Mouse (Mus musculus): ENCODE measurements at regions not wholly inside any gene's neighbourhood (a gene's known extent, or its start where the extent isn't known, plus 50 kb on each side); places are given as distances from the start of the nearest gene placed in this dataset.

DNA sequence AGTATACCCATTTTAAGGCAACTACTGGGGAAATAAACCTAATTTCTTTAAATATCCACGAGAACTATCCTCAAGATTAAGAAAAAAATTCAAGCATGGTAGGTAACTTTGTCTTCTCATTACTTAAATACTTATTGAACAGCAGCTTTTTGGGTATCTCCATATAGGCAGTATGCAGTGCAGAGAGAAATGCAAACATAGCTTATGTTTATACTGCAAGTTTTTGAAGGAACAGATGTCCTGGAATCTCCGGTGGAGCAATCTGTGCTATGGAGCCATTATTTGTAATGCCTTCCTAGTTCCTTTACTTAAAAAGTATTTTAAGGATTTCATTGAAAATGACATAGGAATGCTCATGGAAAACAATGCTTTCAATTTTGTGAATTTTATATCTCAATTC, 91.7 kb upstream of the Adgrb3 start:
- DNase-seq: no peak

DNA sequence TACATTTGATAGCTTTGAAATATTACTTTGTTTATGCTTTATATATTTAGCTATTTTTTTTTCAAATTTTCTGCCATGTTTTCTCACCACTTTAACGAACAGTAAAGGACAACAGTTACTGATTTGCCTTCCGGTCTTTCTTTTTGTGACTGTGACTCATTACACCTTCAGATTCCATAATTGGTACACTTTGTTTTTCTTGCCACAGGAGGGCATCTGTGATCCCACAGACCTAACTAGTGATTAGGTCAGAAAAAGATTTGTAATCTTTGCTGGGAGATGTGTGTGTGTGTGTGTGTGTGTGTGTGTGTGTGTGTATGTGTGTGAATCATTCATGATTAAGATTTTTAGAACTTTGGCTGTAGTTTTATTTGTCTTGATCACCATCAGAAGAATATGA, 64.7 kb upstream of the Adgrb3 start:
- DNase-seq: peak; percentile 25

DNA sequence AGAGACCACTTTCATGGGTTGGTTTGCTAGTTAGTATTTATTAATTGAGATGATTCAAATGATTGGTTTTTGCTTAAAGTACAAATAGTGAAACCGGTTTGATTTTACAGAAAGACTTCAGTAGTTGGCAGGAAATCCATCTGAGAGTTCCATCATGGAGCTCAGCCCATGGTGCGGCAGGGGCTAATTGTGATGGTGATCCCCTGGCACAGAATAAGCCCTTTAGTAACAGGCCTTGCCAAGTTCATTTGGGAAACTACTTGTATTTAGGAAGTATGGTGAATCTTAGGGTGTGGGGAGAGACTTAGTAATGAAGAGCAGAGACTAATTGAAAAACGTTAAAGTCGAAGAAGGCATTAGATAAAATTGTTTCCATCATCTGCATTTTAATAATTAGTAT, 63.5 kb upstream of the Adgrb3 start:
- peak; percentile 40 for DNase-seq

DNA sequence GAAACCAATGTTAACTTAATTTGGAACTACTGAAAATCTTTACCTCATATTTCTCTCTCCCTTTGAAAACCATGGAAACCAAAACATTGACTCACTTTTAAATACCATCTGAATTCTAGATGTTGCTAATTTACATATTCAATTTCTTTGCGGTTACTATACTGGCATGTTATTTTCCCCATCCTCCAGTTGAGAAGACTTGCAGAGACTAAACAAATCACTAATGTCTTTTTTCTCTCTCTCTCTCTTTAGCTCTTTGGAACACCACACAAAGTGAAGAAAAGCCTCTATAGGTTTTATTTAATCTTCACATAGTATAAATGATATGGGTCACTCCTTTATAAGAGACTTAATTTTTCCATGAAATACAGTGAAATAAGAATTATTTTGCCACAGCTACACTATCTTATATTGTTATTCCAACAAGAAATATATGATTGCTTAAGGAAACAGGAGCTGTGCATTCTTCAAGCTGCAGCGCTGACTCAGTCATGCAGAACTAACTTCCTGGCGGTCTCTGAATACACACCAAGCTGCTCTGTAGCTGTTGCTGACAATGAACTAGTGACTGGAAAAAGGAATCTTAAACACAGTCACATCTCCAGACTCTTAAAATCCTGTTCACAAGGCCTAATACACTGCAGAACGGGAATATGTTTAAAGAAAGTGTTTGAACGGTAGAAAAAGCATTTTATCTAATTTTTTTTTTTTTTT, 62.7 kb upstream of the Adgrb3 start:
- peak; percentile 85 for DNase-seq

DNA sequence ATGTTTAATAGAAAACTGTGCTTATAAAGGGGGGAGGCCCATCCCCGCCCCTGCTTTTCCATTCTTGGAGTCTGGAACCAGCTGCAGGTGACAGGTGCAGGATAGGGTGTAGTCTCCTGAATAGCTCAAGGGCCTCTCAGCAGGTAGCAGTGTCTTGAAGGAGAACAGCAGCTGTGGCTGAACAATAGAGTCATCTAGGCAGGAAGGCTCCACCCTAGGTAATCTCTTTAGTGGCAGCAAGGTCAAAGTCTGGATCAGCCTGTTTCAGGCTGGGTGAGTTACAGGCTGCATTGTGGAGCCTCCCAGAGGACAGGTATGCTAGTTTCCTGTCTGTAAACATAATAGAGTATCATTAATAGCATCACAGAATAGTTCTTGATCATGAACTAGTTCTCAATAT, 58.5 kb upstream of the Adgrb3 start:
- DNase-seq: no peak

DNA sequence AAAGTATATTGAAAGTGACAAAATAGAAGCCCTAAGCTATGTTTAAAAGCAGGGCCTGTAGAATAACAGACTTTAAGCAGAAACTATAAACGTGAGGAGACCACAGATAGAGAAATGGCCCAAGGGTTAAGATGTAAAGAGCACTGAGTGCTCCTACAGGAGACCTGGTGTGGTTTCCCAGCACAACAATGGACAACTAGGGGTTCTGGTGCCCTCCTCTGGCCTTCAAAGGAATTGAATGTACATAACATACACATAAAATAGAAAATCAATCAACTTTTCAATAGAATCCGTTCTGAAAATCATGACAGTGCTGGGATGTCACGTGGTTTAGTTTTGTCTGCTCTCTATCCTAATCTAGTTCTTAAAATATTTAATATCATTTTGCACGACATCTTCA, 55.5 kb upstream of the Adgrb3 start:
- DNase-seq: peak; percentile 4

Data from retina, postnatal 1 day (tissue).